Mouse (Mus musculus) lung, embryonic 16.5 days (tissue): ENCODE measurements around the gene Meis1. TPM values are rescaled to one million over a fixed set of nuclear protein-coding genes. Genes with fewer than 3 reads are reported as not detected.

Experiments
- ATAC-seq: fragments of 200-750 bp; cut with Nextera tagmentation; 2 replicates; pipeline ENCODE4 v1.8.0; 2017; ENCODE audit warnings: low read depth, mild to moderate bottlenecking, moderate library complexity
- H3K27ac ChIP-seq: fragments of 300-500 bp; sonication (generic); 2 replicates; pipeline ENCODE4 v1.5.1; 2014; ENCODE audit warnings: mild to moderate bottlenecking, control low read depth, low read length
- H3K27me3 ChIP-seq: fragments of 300-500 bp; sonication (generic); 2 replicates; pipeline ENCODE4 v1.6.1; 2014; ENCODE audit warnings: low read depth, low read length, mixed read lengths; ENCODE audit not compliant: control insufficient read depth, insufficient read depth
- H3K36me3 ChIP-seq: fragments of 300-500 bp; sonication (generic); 2 replicates; pipeline ENCODE4 v1.6.1; 2014; ENCODE audit warnings: low read length; ENCODE audit not compliant: control insufficient read depth, insufficient read depth
- H3K4me1 ChIP-seq: fragments of 300-500 bp; sonication (generic); replicated peaks from 2 replicates; pipeline ENCODE4 v1.6.1; 2014; ENCODE audit warnings: low read length, mixed read lengths; ENCODE audit not compliant: control insufficient read depth, insufficient read depth
- H3K4me2 ChIP-seq: fragments of 300-500 bp; sonication (generic); 2 replicates; pipeline ENCODE4 v1.6.1; 2014; ENCODE audit warnings: low read depth, low read length, control low read depth
- H3K4me3 ChIP-seq: fragments of 300-500 bp; sonication (generic); 2 replicates; pipeline ENCODE4 v1.5.1; 2014; ENCODE audit warnings: mild to moderate bottlenecking, low read length, control low read depth
- H3K9ac ChIP-seq: fragments of 300-500 bp; sonication (generic); 2 replicates; pipeline ENCODE4 v1.6.1; 2014; ENCODE audit warnings: low read length, control low read depth
- H3K9me3 ChIP-seq: fragments of 300-500 bp; sonication (generic); 2 replicates; pipeline ENCODE4 v1.6.1; 2016; ENCODE audit warnings: low read length; ENCODE audit not compliant: control insufficient read depth
- whole genome bisulfite sequencing: fragments of 180-500 bp; shearing (Covaris S2); extraction: QIAGEN DNeasy Blood & Tissue Kit; methylation state at CpG from one replicate; pipeline ENCODE4 v1.1.7; 2014; 5-methylcytosine and 5-hydroxymethylcytosine counted together
- polyA plus RNA-seq: library from polyadenylated mRNA; unstranded; fragments of >200 nt; fragmentation: Nextera tagmentation; extraction: Ambion mirVana; gene quantifications from 2 replicates; pipeline ENCODE4 v1.2.1, GENCODE M21; 2015

The Meis1 gene
- polyA plus RNA-seq, 1 experiment from 2014 or later, result 99.9 TPM

- no peak overlapping the region for H3K4me2 ChIP-seq
- H3K4me1 ChIP-seq, result peaks cover 21% of the 10 kb centered on the region
- H3K9ac ChIP-seq, result peak overlapping the region; percentile 24; the same call in 1 of the 2 replicates
- H3K9me3 ChIP-seq, result no peaks in the 10 kb centered on the region
- 29% methylated on average over 2 of the region's 2 CpGs for WGBS
- H3K4me3 ChIP-seq, result no peak overlapping the region
- no peaks in the 10 kb centered on the region for H3K36me3 ChIP-seq
- no peak for ATAC-seq
- peaks cover 4% of the 10 kb centered on the region for H3K27me3 ChIP-seq
- H3K27ac ChIP-seq, result peak overlapping the region; percentile 55; the same call in 1 of the 2 replicates
Observed at GRCm38 (mm10) chr11:19022576-19022975, 3.8 kb upstream of the Meis1 start.

- H3K27ac ChIP-seq, result peak overlapping the region; percentile 67
- no peak for ATAC-seq
- WGBS, result 5% methylated on average over 28 of the region's 28 CpGs
- peaks cover 2% of the 10 kb centered on the region; the same call in 1 of the 2 replicates for H3K27me3 ChIP-seq
- H3K4me2 ChIP-seq, result peak overlapping the region; percentile 67
- H3K36me3 ChIP-seq, result no peaks in the 10 kb centered on the region
- H3K4me1 ChIP-seq, result peaks cover 18% of the 10 kb centered on the region
- peak overlapping the region; percentile 75 for H3K4me3 ChIP-seq
- H3K9me3 ChIP-seq, result no peaks in the 10 kb centered on the region
- H3K9ac ChIP-seq, result peak overlapping the region; percentile 67
Observed at GRCm38 (mm10) chr11:19020951-19021710, 2.3 kb upstream of the Meis1 start.

- Histone ChIP-seq H3K4me1 (peaks cover 18% of the 10 kb centered on the region), H3K4me3 (peak overlapping the region; percentile 75), H3K9ac (peak overlapping the region; percentile 93), H3K27ac (peak overlapping the region; percentile 99), H3K9me3 (no peaks in the 10 kb centered on the region), H3K36me3 (no peaks in the 10 kb centered on the region), H3K27me3 (peaks cover 2% of the 10 kb centered on the region; the same call in 1 of the 2 replicates), H3K4me2 (peak overlapping the region; percentile 67)
- peak; percentile 82 for ATAC-seq
- under 1% methylated on average over 25 of the region's 25 CpGs for WGBS
Observed at GRCm38 (mm10) chr11:19020371-19020824, 1.6 kb upstream of the Meis1 start.

GRCm38 (mm10) chr11:19019204-19020171 lies 703 bp upstream of the Meis1 start:
- peak overlapping the region; percentile 75 for H3K4me3 ChIP-seq

GRCm38 (mm10) chr11:19017719-19018413 lies 919 bp downstream of the Meis1 start:
- ATAC-seq, result no peak
- under 1% methylated on average over 14 of the region's 14 CpGs for WGBS

More at GRCm38 (mm10) chr11:19019204-19020171, 703 bp upstream of the Meis1 start:
- Histone ChIP-seq H3K9me3 (no peaks in the 10 kb centered on the region), H3K36me3 (no peaks in the 10 kb centered on the region), H3K27ac (peak overlapping the region; percentile 99), H3K27me3 (peaks cover 2% of the 10 kb centered on the region; the same call in 1 of the 2 replicates), H3K9ac (peak overlapping the region; percentile 93), H3K4me2 (peak overlapping the region; percentile 67), H3K4me1 (peaks cover 18% of the 10 kb centered on the region)
- ATAC-seq, result peak; percentile 46
- 0% methylated on average over 64 of the region's 67 CpGs for WGBS

GRCm38 (mm10) chr11:19017262-19017661 lies 1.5 kb downstream of the Meis1 start:
- Histone ChIP-seq H3K27ac (peak overlapping the region; percentile 91), H3K9ac (peak overlapping the region; percentile 90), H3K4me3 (peak overlapping the region; percentile 60), H3K27me3 (peaks cover 2% of the 10 kb centered on the region; the same call in 1 of the 2 replicates), H3K4me1 (peaks cover 12% of the 10 kb centered on the region), H3K9me3 (no peaks in the 10 kb centered on the region), H3K4me2 (peak overlapping the region; percentile 65), H3K36me3 (peaks cover 2% of the 10 kb centered on the region; the same call in 1 of the 2 replicates)
- no peak for ATAC-seq
- 2% methylated on average over 1 of the region's 1 CpGs for WGBS

More at GRCm38 (mm10) chr11:19017719-19018413, 919 bp downstream of the Meis1 start:
- Histone ChIP-seq H3K36me3 (peaks cover 2% of the 10 kb centered on the region; the same call in 1 of the 2 replicates), H3K4me3 (peak overlapping the region; percentile 75), H3K4me1 (peaks cover 16% of the 10 kb centered on the region), H3K4me2 (peak overlapping the region; percentile 67), H3K9ac (peak overlapping the region; percentile 93), H3K27ac (peak overlapping the region; percentile 99), H3K27me3 (peaks cover 2% of the 10 kb centered on the region; the same call in 1 of the 2 replicates), H3K9me3 (no peaks in the 10 kb centered on the region)

- Histone ChIP-seq H3K4me2 (peak overlapping the region; percentile 65), H3K36me3 (peaks cover 2% of the 10 kb centered on the region; the same call in 1 of the 2 replicates), H3K4me1 (peaks cover 9% of the 10 kb centered on the region), H3K27me3 (peaks cover 2% of the 10 kb centered on the region; the same call in 1 of the 2 replicates), H3K4me3 (peak overlapping the region; percentile 60), H3K9me3 (no peaks in the 10 kb centered on the region), H3K9ac (peak overlapping the region; percentile 90), H3K27ac (peak overlapping the region; percentile 91)
- 2% methylated on average over 10 of the region's 10 CpGs for WGBS
- no peak for ATAC-seq
Observed at GRCm38 (mm10) chr11:19016481-19017220, 2.1 kb downstream of the Meis1 start.
